Mouse (Mus musculus) left cerebral cortex, adult 2 months (tissue): Measurements from ENCODE around the gene Car3. TPM values are rescaled to one million over a fixed set of nuclear protein-coding genes. Genes with fewer than 3 reads are reported as not detected.
A peak's percentile ranks its signal among the peaks of the same experiment; 100 is the strongest.

Source experiments
- DNase-seq, 2 experiments: peaks; one replicate each; pipeline ENCODE4 v3.0.0; 2021 to 2022; ENCODE audit warnings: low spot score in 2 of 2, mixed read lengths in 1 of 2; ENCODE audit errors: extremely low spot score in 1 of 2
- H3K27ac ChIP-seq: fragments of 200-600 bp; 2 replicates; pipeline ENCODE4 v1.8.1; 2022
- H3K4me3 ChIP-seq: fragments of 200-600 bp; 2 replicates; pipeline ENCODE4 v1.8.1; 2022
- CTCF ChIP-seq: fragments of 200-600 bp; IDR thresholded peaks from 2 replicates; pipeline ENCODE4 v1.8.1; 2022; ENCODE audit warnings: antibody characterized with exemption, mild to moderate bottlenecking, moderate library complexity
- intact Hi-C: fragments of 180-260 bp; cut with DNase I; formaldehyde crosslinking; loops from one replicate; pipeline ENCODE4 v1.15.1; 2025
- total RNA-seq, 2 experiments: library from RNA; stranded (reverse); gene quantifications; 2 replicates each; pipeline ENCODE4 v1.2.3; 2021

Gene Car3
- total RNA-seq, 2 experiments from 2014 or later = 0.61 to 0.72 TPM

- Histone ChIP-seq H3K4me3 (peak overlapping the region; percentile 73), H3K27ac (peak overlapping the region; percentile 86)
- intact Hi-C loops = loop anchor here (5.0 to 10.0 kb wide), 2 partner anchors 58 to 206 kb away; no protein-coding TSS in a partner anchor
- no peak for TF ChIP-seq CTCF
- DNase-seq = no peak
These were observed 25.8 kb downstream of the Car3 start for GRCm38 (mm10) chr3:14889085-14889484.

DNA sequence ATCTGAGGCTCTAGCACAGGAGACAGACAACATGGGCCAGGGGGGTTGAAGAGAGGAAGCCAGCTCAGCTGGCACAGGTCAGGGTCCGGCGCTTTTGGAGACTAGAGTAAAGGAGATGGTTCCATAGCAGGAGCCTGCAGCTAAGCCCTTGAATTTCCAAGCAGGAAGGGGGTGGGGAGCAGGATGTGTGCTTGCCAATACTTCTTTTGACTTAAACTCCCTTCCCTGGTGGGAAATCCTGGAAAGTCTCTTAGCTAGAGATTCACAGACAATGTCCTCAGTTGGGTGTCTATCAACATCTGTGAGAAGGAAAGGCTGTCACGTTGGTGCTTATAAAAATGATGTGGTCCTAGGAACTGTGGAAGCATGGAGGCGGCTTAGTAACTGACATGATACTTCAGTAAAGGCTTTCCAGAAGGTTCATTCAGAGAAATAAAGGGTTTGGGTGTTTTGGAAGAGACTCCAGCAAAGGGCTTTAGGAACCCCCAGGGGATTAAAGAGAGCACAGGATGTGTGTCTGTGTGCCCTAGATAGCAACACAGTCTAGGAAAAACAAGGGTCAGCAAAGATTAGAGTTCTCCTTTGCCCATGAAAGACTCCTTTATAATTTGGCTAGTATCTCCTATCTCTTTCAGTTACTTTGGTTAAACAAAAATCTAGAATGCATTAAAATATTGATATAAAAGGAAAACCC lies 26.6 kb downstream of the Car3 start:
- Histone ChIP-seq H3K4me3 (peak overlapping the region; percentile 73), H3K27ac (peak overlapping the region; percentile 86; the same call in 1 of the 2 replicates)
- intact Hi-C loops = loop anchor here (5.0 to 10.0 kb wide), 2 partner anchors 57 to 205 kb away; no protein-coding TSS in a partner anchor
- no peak for DNase-seq
- no peak for TF ChIP-seq CTCF

GRCm38 (mm10) chr3:14892991-14893390 lies 29.7 kb downstream of the Car3 start:
- Histone ChIP-seq H3K4me3 (0 out of 2 replicates have a peak overlapping the region, but pooled peaks have one; percentile 2), H3K27ac (no peak overlapping the region)
- intact Hi-C loops = no loop called here

GRCm38 (mm10) chr3:14893700-14894099 lies 30.4 kb downstream of the Car3 start:
- no peak for DNase-seq
- TF ChIP-seq CTCF = no peak
- Histone ChIP-seq H3K27ac (no peak overlapping the region), H3K4me3 (no peak overlapping the region)
- intact Hi-C loops = no loop called here

More at GRCm38 (mm10) chr3:14892991-14893390, 29.7 kb downstream of the Car3 start:
- no peak for TF ChIP-seq CTCF
- no peak for DNase-seq

DNA sequence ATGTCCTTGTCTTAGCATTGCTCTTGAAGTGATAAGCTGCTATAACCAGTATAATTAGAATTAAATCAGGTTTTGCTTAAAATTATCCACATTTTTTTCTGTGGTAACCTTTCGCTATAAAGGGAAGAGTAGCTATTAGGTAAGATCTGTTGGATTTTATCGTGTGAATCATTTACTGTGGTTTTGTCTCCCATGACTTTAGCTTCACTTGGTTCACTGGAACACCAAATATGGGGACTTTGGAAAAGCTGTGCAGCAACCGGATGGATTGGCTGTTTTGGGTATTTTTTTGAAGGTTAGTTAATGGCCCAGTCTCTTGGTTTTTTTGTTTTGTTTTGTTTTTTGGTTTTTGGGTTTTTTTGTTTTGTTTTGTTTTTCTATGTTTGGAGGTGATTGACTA lies 32.0 kb downstream of the Car3 start:
- H3K27ac ChIP-seq = no peak overlapping the region
- no peak for TF ChIP-seq CTCF
- DNase-seq = no peak
- no peak overlapping the region for H3K4me3 ChIP-seq
- intact Hi-C loops = no loop called here

- no peak for TF ChIP-seq CTCF
- Histone ChIP-seq H3K4me3 (no peak overlapping the region), H3K27ac (no peak overlapping the region)
- intact Hi-C loops = no loop called here
- DNase-seq = no peak
These were observed 34.5 kb downstream of the Car3 start for GRCm38 (mm10) chr3:14897770-14898169.

GRCm38 (mm10) chr3:14903380-14903779 lies 40.1 kb downstream of the Car3 start:
- no peak for DNase-seq
- no peak overlapping the region for H3K27ac ChIP-seq
- no peak overlapping the region for H3K4me3 ChIP-seq
- no peak for TF ChIP-seq CTCF
- intact Hi-C loops = no loop called here

GRCm38 (mm10) chr3:14904165-14904564 lies 40.9 kb downstream of the Car3 start:
- DNase-seq = no peak
- intact Hi-C loops = no loop called here
- Histone ChIP-seq H3K27ac (no peak overlapping the region), H3K4me3 (no peak overlapping the region)
- TF ChIP-seq CTCF = no peak

DNA sequence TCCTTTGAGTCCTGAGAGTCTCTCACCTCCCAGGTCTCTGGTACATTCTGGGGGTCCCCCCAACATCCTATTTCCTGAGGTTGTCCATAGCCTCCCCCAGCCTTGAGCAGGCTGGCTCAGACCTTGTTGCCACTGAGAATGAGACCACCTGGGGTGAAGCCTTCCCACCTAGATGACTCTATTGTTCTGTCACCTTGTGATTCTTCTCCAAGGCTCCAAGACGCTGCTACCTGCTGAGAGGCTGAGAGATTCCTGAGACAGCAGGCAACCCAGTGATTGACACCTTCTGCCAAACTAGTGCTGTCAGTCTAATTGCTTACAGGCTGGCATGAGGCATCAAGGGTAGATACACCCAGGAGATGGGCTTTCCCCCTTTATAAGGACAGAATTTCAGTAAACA lies 44.0 kb downstream of the Car3 start:
- no peak overlapping the region for H3K4me3 ChIP-seq
- no peak for TF ChIP-seq CTCF
- intact Hi-C loops = no loop called here
- no peak overlapping the region for H3K27ac ChIP-seq
- no peak for DNase-seq

GRCm38 (mm10) chr3:14911992-14912582 lies 48.8 kb downstream of the Car3 start:
- intact Hi-C loops = no loop called here
- DNase-seq = no peak
- TF ChIP-seq CTCF = no peak
- H3K4me3 ChIP-seq = no peak overlapping the region
- H3K27ac ChIP-seq = no peak overlapping the region

DNA sequence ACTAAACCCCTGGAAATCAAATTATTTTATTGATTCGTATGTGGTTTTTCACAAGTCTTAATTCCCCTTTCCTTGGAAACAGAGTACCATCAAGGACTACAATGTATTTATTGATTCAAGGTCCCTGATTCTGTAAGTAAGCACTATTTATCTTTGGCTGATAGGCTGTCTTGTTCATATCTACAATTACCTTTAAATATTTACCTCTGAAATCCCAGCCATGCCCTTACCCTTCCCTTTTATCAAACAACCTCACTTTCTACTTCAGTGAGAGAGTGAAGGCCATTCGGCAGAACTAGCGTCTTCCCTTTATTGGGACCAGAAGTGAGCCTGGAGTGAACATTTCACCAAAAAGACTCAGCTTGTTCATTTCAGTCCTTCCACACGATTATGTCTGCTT lies 50.5 kb downstream of the Car3 start:
- DNase-seq = no peak

GRCm38 (mm10) chr3:14915355-14915754 lies 52.0 kb downstream of the Car3 start:
- no peak for TF ChIP-seq CTCF
- no peak for DNase-seq
- H3K27ac ChIP-seq = no peak overlapping the region
- H3K4me3 ChIP-seq = no peak overlapping the region
- intact Hi-C loops = no loop called here

More for the DNA sequence above, 50.5 kb downstream of the Car3 start:
- no peak overlapping the region for H3K27ac ChIP-seq
- no peak overlapping the region for H3K4me3 ChIP-seq
- no peak for TF ChIP-seq CTCF
- intact Hi-C loops = no loop called here
